11 mouse cellular contexts compared by ENCODE assay signal in genomic region chr2:69584117-69584933, GRCm38 (mm10). TPM values are rescaled to one million over a fixed set of nuclear protein-coding genes. Genes with fewer than 3 reads are reported as not detected.
A peak's percentile ranks its signal among the peaks of the same experiment; 100 is the strongest.
DNase-seq lines count a peak whose midpoint lies in the region; ATAC-seq lines count a peak whose summit lies in the region.
"Had no signal": no experiment of that assay in that cellular context is flagged by ENCODE, and none has a peak within 500 bp of the region (broad histone marks: within the 10 kb centered on the region; RNA-seq: fewer than 3 reads in every experiment).

No protein-coding gene starts in this region.

- no peaks in the 10 kb centered on the region for H3K9me3 ChIP-seq in lung, embryonic 15.5 days
- no peaks in the 10 kb centered on the region for H3K9me3 ChIP-seq in forebrain, embryonic 13.5 days (replicated peaks)
- H3K9me3 ChIP-seq in limb, embryonic 13.5 days = no peaks in the 10 kb centered on the region
- no peaks in the 10 kb centered on the region for H3K9me3 ChIP-seq in stomach, embryonic 16.5 days (replicated peaks; ENCODE audit: control insufficient read depth, low read length)

- no peak for ATAC-seq in lung, embryonic 15.5 days (ENCODE audit: borderline replicate concordance, extremely low read depth, low FRiP score, low TSS enrichment)
- no peak for ATAC-seq in forebrain, embryonic 13.5 days
- ATAC-seq in limb, embryonic 13.5 days (ENCODE audit: low FRiP score, low read depth) = no peak
- no peak for ATAC-seq in stomach, embryonic 16.5 days (ENCODE audit: insufficient read depth, low FRiP score)
- ATAC-seq in CD4-positive, CD25-positive, alpha-beta regulatory T cell, adult 4 months = no peak
- no peak for ATAC-seq in frontal cortex, adult (ENCODE audit: low TSS enrichment)
- ATAC-seq: Patski had no signal

- peak overlapping the region; percentile 52 for H3K4me3 ChIP-seq in lung, embryonic 15.5 days
- peak overlapping the region; percentile 73 for H3K4me3 ChIP-seq in forebrain, embryonic 13.5 days
- H3K4me3 ChIP-seq in limb, embryonic 13.5 days = no peak overlapping the region
- peak overlapping the region; percentile 61 for H3K4me3 ChIP-seq in stomach, embryonic 16.5 days (replicated peaks; ENCODE audit: low read length)
- H3K4me3 ChIP-seq: erythroblast, embryonic 14.5 days had no signal

- 2% methylated on average over 20 of the region's 20 CpGs for WGBS in lung, embryonic 15.5 days
- 3% methylated on average over 20 of the region's 20 CpGs for WGBS in forebrain, embryonic 13.5 days
- WGBS in limb, embryonic 13.5 days = 4% methylated on average over 20 of the region's 20 CpGs
- WGBS in stomach, embryonic 16.5 days = 3% methylated on average over 20 of the region's 20 CpGs

- peaks cover 28% of the 10 kb centered on the region for H3K4me1 ChIP-seq in lung, embryonic 15.5 days
- peaks cover 39% of the 10 kb centered on the region for H3K4me1 ChIP-seq in forebrain, embryonic 13.5 days
- peaks cover 31% of the 10 kb centered on the region for H3K4me1 ChIP-seq in limb, embryonic 13.5 days
- H3K4me1 ChIP-seq in stomach, embryonic 16.5 days (ENCODE audit: control insufficient read depth, insufficient read depth, low read length) = peaks cover 15% of the 10 kb centered on the region; the same call in 1 of the 2 replicates

- H3K9ac ChIP-seq in lung, embryonic 15.5 days = no peak overlapping the region
- no peak overlapping the region for H3K9ac ChIP-seq in forebrain, embryonic 13.5 days
- no peak overlapping the region for H3K9ac ChIP-seq in limb, embryonic 13.5 days
- no peak overlapping the region for H3K9ac ChIP-seq in stomach, embryonic 16.5 days (ENCODE audit: low read length)

- no peak overlapping the region for H3K27ac ChIP-seq in lung, embryonic 15.5 days
- H3K27ac ChIP-seq in forebrain, embryonic 13.5 days = no peak overlapping the region
- no peak overlapping the region for H3K27ac ChIP-seq in limb, embryonic 13.5 days
- no peak overlapping the region for H3K27ac ChIP-seq in stomach, embryonic 16.5 days (ENCODE audit: low read length)
- H3K27ac ChIP-seq: layer of hippocampus, adult 2 months had no signal

- H3K27me3 ChIP-seq in lung, embryonic 15.5 days = peaks cover 69% of the 10 kb centered on the region
- H3K27me3 ChIP-seq in forebrain, embryonic 13.5 days = peaks cover 67% of the 10 kb centered on the region
- peaks cover 76% of the 10 kb centered on the region for H3K27me3 ChIP-seq in limb, embryonic 13.5 days
- H3K27me3 ChIP-seq in stomach, embryonic 16.5 days (ENCODE audit: control insufficient read depth, insufficient read depth, low read length) = peaks cover 43% of the 10 kb centered on the region
- H3K27me3 ChIP-seq: Patski had no signal

- no peak for DNase-seq in lung, postnatal 25 days (ENCODE audit: low spot score)
- no peak for DNase-seq in ovary, postnatal 10 days (ENCODE audit: low spot score)

- peak overlapping the region; percentile 95 for H3K4me2 ChIP-seq in lung, embryonic 15.5 days
- H3K4me2 ChIP-seq in forebrain, embryonic 13.5 days = peak overlapping the region; percentile 99
- peak overlapping the region; percentile 100 for H3K4me2 ChIP-seq in limb, embryonic 13.5 days (replicated peaks)
- H3K4me2 ChIP-seq in stomach, embryonic 16.5 days (ENCODE audit: low read depth, low read length) = peak overlapping the region; percentile 99

- H3K36me3 ChIP-seq in lung, embryonic 15.5 days = no peaks in the 10 kb centered on the region
- no peaks in the 10 kb centered on the region for H3K36me3 ChIP-seq in forebrain, embryonic 13.5 days (ENCODE audit: poor library complexity, severe bottlenecking)
- H3K36me3 ChIP-seq in limb, embryonic 13.5 days = no peaks in the 10 kb centered on the region
- H3K36me3 ChIP-seq in stomach, embryonic 16.5 days (ENCODE audit: control insufficient read depth, insufficient read depth, low read length) = no peaks in the 10 kb centered on the region

RNA-seq across cellular contexts. Expression of gene Lrp2, which starts 1.5 kb away (rescaled TPM):
- 0.38 and 0.87 TPM in 2 replicates for polyA plus RNA-seq in lung, embryonic 15.5 days (2015; fragmentation: Nextera tagmentation; extraction: Ambion mirVana)
- 0.75 and 1.1 TPM in 2 replicates for polyA plus RNA-seq in forebrain, embryonic 13.5 days (2015; fragmentation: Nextera tagmentation; extraction: Ambion mirVana)
- 0.04 TPM in 1 of 2 replicates, not detected in the other for polyA plus RNA-seq in limb, embryonic 13.5 days (2015; fragmentation: Nextera tagmentation; extraction: Ambion mirVana)
- 0.61 and 0.63 TPM in 2 replicates for polyA plus RNA-seq in stomach, embryonic 16.5 days (2015; fragmentation: Nextera tagmentation; extraction: Ambion mirVana)
- polyA plus RNA-seq in CD4-positive, CD25-positive, alpha-beta regulatory T cell, adult 4 months (2017; shearing (Covaris generic)) = under 1 TPM in 1 of 2 experiments, not detected in 1; 0.01 TPM
- polyA plus RNA-seq: erythroblast, embryonic 14.5 days had no signal
